Mouse (Mus musculus) fibroblast of lung, adult 2 months (primary cell): Measurements from ENCODE around the gene Pkhd1.
"Not testable (repeated sequence)": the region's sequence is repeated elsewhere in the genome, so short reads cannot be mapped to it uniquely, and the experiment has no call there.

ENCODE experiments used
- DNase-seq: peaks from one replicate; pipeline ENCODE4 v3.0.0-alpha.2; 2011; ENCODE audit warnings: low read depth

The Pkhd1 gene

GRCm38 (mm10) chr1:20486087-20486486 lies 131.8 kb downstream of the Pkhd1 start:
- DNase-seq: no peak

- DNase-seq: no peak
Measured at GRCm38 (mm10) chr1:20481843-20482242, 136.0 kb downstream of the Pkhd1 start.

DNA sequence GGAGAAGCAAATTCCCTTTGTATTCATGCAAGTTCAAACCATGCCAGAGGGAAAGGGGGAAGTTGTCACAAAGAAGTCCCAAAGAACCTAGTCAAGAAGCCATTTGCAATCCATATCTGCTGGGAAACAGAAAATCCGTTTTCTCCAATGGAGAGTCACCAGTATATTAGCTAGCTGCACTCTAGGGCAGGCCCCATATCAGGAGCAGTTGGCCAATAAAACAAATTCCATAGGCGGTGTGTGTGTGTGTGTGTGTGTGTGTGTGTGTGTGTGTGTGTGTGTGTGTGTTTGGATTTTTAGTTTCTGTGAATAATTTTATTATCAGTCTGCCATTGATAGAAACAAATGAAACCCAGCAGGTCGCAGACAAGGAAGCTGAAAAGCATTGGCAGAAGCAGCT lies 139.2 kb downstream of the Pkhd1 start:
- no peak for DNase-seq

GRCm38 (mm10) chr1:20478266-20478659 lies 139.6 kb downstream of the Pkhd1 start:
- no peak for DNase-seq

DNA sequence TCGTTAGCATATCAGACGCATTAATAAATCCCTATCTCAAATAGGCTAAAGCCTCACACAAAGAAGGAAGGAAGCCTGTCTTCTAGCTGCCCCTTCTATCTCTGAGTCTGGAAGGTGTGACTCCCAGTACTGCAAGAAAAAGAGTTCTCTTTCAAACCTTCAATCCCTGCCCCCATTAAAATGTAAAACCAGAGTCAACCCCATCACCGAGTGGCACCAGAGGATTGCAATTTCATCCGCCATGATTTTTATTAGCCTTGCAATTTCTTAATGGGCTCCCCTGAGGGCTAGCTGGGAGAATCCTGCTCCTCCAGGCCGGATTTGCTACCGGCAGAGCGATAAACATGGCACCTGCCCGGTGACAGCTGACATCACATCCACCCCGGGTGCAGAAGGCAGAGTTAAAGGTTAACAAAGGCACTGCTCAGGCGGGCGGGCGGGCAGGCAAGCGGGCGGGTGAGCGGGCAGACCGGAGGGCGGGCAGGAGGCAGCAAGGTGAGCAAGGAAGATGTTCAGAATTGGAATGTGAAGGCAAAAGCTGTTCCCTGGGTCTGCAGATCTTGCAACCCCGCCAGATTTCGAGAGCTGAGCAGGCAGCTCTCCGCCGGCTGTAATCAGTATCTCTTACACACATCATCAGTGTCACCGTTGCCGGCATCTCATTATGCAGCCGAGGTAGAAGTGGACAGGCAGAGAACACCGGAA lies 140.2 kb downstream of the Pkhd1 start:
- no peak for DNase-seq

DNA sequence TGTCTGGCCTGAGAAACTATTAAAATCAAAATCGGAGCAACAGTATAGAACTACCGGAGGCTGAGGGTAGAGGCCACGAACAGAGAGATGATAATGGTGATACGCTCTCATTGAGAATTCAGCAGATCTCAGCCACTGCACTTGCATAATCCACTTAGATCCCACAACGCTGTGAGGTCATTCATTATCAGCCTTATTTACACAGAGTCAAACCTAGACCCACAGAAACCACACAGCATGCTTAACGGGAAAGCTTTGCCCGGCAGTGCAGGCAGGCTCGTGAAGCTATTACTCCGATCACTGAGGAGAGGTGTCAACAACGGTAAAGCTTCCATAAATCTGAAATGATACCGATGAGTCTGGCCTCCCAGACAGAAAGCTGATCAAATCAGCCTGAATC lies 147.1 kb downstream of the Pkhd1 start:
- DNase-seq: no peak

DNA sequence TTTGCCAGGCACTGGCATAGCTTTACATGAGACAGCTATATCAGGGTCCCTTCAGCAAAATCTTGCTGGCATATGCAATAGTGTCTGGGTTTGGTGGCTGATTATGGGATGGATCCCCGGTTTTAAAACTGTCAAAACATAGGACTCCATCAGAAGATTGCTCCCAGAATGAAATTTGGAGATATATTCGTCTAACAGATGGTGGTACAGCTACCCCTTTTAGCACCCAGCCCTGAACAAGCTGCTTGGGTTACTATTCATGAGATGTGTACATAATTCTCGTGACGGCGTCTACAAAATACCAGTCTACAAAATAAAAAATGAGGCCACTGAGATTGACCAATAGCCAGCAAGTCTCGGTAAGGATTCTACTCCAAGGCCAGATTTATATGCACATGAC lies 147.5 kb downstream of the Pkhd1 start:
- DNase-seq: no peak

GRCm38 (mm10) chr1:20466481-20466880 lies 151.4 kb downstream of the Pkhd1 start:
- DNase-seq: no peak

DNA sequence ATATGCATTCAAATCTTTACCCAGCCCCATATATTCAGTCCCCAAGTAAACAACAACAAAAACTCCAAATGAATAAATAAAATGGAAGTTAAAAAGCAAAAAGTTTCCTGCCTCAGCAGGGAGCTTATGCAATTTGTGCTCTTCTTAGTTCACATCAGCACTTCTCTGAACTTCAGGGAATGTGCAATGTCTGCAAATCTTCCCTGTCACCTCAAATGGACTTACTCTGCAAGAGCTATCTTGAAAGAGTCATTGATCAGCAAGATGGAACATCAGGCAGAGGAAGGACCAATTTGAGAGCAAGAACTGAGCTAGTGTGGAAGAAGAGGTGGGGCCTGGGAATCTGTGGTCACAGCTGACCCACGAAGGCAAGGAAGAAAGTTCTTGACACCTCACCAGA lies 163.2 kb downstream of the Pkhd1 start:
- no peak for DNase-seq

- DNase-seq: no peak
Measured at GRCm38 (mm10) chr1:20450074-20450473, 167.8 kb downstream of the Pkhd1 start.

- DNase-seq: not testable (repeated sequence)
Measured at GRCm38 (mm10) chr1:20432026-20432425, 185.8 kb downstream of the Pkhd1 start.

DNA sequence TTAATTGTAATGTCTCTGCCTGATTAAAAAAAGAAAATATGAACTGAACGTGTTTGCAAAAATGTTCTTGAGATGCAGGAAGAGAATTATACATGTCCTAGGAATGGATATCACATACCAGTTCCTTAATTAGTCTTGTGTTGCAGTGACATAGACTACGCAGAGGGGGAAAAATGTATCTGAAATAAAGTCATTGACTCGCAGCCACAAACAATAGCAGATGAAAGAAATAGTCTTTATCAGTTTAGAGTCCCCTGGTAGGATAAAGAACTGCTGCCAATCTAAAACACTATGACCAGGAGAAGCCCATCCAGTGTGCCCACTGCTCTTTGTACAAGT lies 188.8 kb downstream of the Pkhd1 start:
- no peak for DNase-seq

DNA sequence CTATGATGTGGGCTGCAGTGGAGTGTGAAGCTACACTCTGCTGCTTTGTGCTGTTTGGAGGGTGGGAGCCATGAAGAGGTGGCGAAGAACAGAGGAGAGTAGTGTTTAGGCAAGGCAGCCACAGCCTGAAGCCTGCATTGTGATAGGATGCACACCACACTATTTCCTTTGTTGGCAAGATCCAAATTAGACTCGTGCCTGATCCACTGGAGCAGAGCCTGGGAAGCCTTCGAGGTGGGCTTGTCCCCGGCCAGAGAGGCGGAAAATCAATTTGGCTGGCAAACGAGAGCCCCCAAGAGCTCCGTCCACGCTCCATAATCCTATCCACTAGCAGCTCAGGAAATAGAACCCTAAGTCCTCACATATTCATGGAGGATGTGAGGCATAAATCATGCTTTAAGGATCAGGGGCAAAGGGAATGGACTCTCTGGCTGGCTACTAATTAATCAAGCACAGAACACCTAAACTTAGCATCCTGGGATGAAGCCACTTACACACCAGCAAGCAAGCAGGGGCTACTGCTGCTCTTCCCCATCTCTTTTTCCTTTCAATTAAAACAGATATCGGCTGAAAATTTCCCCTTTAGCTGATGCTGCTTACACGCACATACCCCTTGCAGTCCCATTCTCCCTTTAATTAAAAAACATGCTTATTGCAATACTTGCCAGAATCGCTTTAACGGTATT lies 189.4 kb downstream of the Pkhd1 start:
- DNase-seq: no peak

DNA sequence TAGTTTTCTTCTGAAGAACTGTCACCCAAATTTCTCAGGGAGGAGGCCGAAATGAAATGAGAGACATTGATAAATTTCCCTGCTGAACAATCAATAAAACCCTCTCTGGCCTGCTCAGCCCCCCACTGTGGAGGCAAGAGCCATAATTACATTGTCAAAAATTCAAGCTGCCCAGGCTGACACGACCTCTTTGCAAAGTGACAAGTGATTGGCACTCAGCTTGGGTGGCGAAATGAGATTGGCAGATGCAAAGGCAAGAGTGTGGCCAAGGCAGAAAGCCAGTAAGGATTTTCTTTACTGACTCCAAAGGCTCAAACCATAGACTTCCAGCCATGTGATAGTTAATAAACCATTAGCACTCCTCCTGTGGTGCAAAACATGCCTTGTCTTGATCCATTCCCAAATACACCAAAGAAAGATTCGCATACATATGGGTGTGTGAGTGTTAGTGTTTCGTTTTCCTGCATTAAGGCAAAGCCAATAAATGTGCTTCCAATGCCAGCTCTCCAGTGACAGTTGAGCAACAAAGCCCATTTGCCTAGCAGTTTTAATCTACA lies 208.4 kb downstream of the Pkhd1 start:
- no peak for DNase-seq

GRCm38 (mm10) chr1:20398319-20398718 lies 219.5 kb downstream of the Pkhd1 start:
- DNase-seq: no peak

DNA sequence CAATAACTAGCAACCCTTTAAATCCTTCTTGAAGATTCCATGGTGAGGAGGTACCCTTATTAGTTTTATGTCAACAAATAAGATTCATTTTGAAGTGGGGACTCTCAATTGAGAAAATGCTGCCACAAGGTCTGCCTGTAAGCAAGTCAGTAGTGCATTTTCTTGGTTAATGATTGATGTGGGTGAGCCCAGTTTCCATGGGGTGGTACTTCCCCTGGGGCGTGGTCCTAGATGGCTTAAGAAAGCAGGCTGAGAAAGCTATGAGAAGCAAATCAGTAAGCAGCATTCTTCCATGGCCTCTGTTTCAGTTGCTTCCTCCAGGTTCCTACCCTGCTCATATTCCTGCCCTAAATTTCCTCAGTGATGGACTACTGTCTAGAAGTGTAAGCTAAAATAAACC lies 253.4 kb downstream of the Pkhd1 start:
- DNase-seq: no peak

GRCm38 (mm10) chr1:20344651-20345050 lies 273.2 kb downstream of the Pkhd1 start:
- no peak for DNase-seq

DNA sequence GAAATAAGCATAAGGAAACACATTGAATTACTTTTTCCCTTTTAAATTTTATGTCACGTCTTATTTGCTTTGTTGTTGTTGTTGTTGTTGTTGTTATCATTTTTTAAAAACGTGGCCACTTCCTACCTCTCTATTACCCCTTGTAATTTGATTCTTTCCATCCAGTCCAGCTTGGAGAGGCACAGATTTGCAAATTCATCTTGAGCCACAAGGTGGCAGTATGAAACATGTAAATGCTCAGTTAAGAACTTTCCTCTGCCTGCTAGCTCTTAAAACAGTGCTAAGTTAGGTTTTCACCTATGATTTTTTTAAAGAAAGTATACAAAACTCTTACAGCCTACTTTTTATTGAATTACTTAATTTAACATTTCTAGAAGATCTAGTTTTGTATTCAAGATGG lies 306.4 kb downstream of the Pkhd1 start:
- peak; percentile 38 for DNase-seq

DNA sequence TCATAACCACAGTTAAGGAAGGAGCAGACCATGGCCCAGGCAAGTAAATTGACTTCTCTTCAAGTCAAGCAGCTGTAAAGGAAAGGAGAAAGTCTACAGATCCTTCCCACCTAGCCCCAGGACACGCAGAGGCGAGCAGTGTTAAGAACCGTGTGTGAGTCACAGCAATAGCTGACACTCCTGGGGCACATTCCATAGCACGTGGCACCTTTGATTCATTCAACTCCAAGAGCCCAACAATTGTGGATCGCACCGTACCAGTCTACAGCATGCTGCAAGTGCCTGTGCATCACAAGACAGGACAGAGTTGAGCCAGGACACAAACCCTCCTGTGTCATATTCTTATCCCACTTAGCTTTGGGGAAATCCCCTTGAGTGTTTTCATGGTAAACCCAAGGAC lies 306.9 kb downstream of the Pkhd1 start:
- DNase-seq: no peak

DNA sequence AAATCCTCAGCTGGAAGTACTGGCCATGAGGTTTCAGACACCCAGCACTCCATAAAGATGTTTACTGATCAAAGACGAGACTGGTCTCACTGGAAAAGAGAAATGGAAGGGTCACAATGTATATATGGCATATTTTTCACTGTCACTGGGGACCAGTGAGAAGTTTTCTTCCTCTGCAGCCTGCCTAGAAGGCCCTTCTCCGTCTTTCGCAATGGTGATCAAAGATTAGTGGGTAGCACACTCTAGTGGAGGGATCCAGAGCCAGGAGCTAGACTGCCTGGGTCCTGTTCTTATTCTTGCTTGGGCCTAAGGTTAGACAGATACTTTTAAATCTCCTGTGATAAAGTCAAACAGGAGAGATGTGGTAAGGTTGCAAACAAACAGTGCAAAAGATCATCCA lies 311.7 kb downstream of the Pkhd1 start:
- DNase-seq: peak; percentile 2

DNA sequence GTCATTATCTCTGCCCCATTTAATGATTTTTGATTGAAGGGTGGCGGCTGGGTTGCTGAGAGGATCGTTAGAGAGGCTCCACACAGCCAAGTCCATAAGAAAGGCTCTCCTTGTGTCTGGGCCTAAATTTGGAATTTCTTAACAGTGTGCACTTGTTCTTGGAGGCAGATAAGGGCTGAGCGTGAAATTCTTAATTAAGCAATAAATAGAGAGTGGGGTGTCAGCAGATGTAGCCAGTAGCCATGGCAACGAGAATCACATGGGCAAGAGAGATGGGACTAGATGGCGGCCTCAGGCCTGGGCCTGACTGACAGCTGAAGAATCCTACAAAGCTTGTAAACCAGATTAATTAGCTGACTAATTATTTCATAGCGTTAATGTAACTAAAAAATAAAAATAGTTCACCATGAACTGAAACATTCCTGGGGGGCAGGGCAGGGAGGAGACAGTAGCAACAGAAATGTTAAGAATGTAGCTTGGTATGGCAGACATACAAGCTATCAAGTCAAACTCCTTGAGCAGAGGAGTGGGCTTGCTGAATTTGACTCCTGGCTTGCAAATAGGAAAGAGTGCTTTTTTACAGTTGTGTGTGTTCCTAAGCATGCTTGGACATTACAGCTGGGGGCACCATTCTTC lies 314.8 kb downstream of the Pkhd1 start:
- no peak for DNase-seq

DNA sequence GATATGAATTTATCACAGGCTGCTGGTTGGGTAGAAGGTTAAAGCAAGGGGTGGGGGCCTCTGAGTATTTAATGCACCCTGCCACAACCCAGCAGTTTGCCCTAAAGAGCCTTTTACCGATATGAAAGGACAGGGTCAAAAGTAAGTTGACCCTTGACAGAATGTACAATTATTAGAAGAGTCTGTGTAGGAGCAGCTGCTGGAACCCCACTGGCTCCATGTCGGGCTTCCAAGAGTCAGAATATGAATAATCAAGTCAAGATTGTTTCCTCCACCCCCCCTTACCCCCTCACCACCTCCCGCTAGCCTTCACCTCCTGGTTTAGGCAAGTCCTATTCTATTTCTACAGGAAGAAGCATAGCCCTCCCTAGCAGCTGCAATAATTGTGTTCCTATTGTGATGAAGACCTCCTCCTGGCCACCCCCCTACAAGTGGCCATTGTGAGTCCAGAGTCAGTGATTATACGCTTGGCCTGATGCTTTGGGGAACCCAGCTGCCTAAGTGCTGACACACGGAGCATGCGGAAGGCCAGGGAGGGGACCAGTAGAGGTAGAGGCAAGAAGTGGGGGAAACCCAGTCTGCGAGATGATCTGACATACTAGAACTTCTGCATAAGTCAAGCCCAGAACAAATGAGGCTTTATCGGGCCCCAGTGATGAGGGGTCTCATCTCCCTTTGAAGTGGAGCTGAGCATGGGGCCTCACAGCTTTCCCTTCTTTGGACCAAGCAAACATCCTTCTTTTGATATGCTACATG lies 315.5 kb downstream of the Pkhd1 start:
- no peak for DNase-seq

GRCm38 (mm10) chr1:20301631-20302030 lies 316.2 kb downstream of the Pkhd1 start:
- no peak for DNase-seq
